Mouse (Mus musculus): ENCODE data around the gene Stk32c. TPM values are rescaled to one million over a fixed set of nuclear protein-coding genes. Genes with fewer than 3 reads are reported as not detected.

Stk32c gene
- total RNA-seq, 1 experiment: 0.89 TPM

DNA sequence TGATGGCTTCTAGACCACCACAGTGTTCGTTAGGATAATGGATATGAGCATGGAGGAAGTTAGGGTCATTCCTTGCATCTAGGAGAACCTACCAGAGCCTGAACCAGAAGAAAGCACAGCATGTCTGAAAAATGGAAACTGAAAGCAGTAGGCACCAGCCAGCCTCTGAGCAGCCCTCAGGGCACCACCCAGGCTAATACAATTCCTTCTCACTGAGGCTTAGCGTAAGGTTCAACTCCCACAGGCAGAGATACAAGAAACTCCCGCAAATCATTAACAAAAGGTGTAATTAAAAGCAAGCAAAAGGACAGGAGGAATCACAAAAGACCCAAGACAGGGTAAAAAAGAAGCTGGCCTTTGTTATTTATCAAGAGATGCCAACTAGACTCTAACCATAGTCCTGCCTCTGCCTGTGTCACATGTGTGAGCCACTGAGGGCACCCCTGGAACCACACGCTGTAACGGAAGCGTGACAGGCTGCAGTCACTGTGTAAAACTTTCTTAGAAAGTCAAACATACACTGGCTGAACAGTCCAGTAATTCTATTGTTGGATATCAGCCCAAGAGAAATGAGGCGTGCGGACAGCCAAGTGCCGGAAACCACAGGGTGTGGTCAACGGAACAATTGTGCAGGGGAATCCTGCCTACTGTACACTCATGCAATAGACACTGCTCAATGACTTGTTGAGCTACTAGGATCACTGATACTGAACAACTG lies 56.6 kb downstream of the Stk32c start:
- no peaks in the 10 kb centered on the region for H3K36me3 ChIP-seq (ENCODE audit: control insufficient read depth, insufficient read depth, low read length, poor library complexity, severe bottlenecking)
- H3K9me3 ChIP-seq (ENCODE audit: control insufficient read depth, insufficient read depth, low read depth, low read length): no peaks in the 10 kb centered on the region
- H3K27ac ChIP-seq (ENCODE audit: insufficient read depth, low read depth, low read length, poor library complexity, severe bottlenecking): no peak overlapping the region
- no peak overlapping the region for H3K4me3 ChIP-seq (ENCODE audit: insufficient read depth in 1 of 2, low read depth in 1 of 2, low read length in 2 of 2, poor library complexity in 1 of 2, severe bottlenecking in 1 of 2)
- no peak overlapping the region for H3K9ac ChIP-seq (ENCODE audit: insufficient read depth, low read depth, low read length, poor library complexity, severe bottlenecking)
- in situ Hi-C loops (cut with MboI; ENCODE audit: low sequenced_read_pairs in 2 of 2, unreplicated experiment in 2 of 2): no loop called here
- DNase-seq (ENCODE audit: low read depth, low spot score): no peak
- H3K4me1 ChIP-seq (ENCODE audit: control insufficient read depth in 2 of 2, insufficient read depth in 2 of 2, low read length in 2 of 2, poor library complexity in 1 of 2): no peaks in the 10 kb centered on the region
- no peak for TF ChIP-seq CHD2 (IDR thresholded peaks at IDR 0.05; ENCODE audit: low read depth, low read length)
- no peak for TF ChIP-seq ZC3H11A (IDR thresholded peaks at IDR 0.05; ENCODE audit: borderline replicate concordance, low read depth, low read length)
- TF ChIP-seq HCFC1 (IDR thresholded peaks at IDR 0.05; ENCODE audit: borderline replicate concordance, insufficient read depth, low read length): no peak
- no peak for TF ChIP-seq ZNF384 (IDR thresholded peaks at IDR 0.05; ENCODE audit: low read depth, low read length)
- no peak for TF ChIP-seq MAFK (IDR thresholded peaks at IDR 0.05; ENCODE audit: insufficient read depth, low read depth, low read length)

DNA sequence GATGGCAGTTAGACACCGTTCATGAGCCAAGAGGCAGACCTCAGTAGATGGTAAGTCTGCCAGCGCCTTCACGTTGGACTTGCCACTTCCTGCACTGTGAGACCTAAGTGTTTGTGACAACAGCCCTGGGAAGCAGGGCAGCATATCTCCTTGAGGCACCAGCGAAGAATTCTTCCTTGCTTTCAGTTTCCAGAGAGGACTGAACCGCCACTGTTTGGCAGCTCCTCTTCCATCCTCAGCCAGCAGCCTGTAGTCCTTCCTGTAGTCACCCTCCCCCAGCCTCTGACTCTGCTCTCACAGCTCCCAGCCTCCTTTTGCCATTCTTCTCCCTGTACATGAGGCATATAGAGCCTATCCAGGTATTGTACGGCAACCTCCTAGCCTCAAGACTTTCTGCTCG lies 60.2 kb downstream of the Stk32c start:
- Histone ChIP-seq H3K36me3 (ENCODE audit: control insufficient read depth, insufficient read depth, low read length, poor library complexity, severe bottlenecking) (no peaks in the 10 kb centered on the region), H3K9ac (ENCODE audit: insufficient read depth, low read depth, low read length, poor library complexity, severe bottlenecking) (no peak overlapping the region), H3K9me3 (ENCODE audit: control insufficient read depth, insufficient read depth, low read depth, low read length) (no peaks in the 10 kb centered on the region), H3K27ac (ENCODE audit: insufficient read depth, low read depth, low read length, poor library complexity, severe bottlenecking) (no peak overlapping the region), H3K4me3 (ENCODE audit: insufficient read depth in 1 of 2, low read depth in 1 of 2, low read length in 2 of 2, poor library complexity in 1 of 2, severe bottlenecking in 1 of 2) (no peak overlapping the region), H3K4me1 (ENCODE audit: control insufficient read depth in 2 of 2, insufficient read depth in 2 of 2, low read length in 2 of 2, poor library complexity in 1 of 2) (no peaks in the 10 kb centered on the region)
- no peak for TF ChIP-seq CHD2 (IDR thresholded peaks at IDR 0.05; ENCODE audit: low read depth, low read length)
- TF ChIP-seq ZC3H11A (IDR thresholded peaks at IDR 0.05; ENCODE audit: borderline replicate concordance, low read depth, low read length): no peak
- TF ChIP-seq MAFK (IDR thresholded peaks at IDR 0.05; ENCODE audit: insufficient read depth, low read depth, low read length): no peak
- no peak for TF ChIP-seq HCFC1 (IDR thresholded peaks at IDR 0.05; ENCODE audit: borderline replicate concordance, insufficient read depth, low read length)
- TF ChIP-seq ZNF384 (IDR thresholded peaks at IDR 0.05; ENCODE audit: low read depth, low read length): no peak
- no peak for DNase-seq (ENCODE audit: low read depth, low spot score)
- in situ Hi-C loops (cut with MboI; ENCODE audit: low sequenced_read_pairs in 2 of 2, unreplicated experiment in 2 of 2): no loop called here

DNA sequence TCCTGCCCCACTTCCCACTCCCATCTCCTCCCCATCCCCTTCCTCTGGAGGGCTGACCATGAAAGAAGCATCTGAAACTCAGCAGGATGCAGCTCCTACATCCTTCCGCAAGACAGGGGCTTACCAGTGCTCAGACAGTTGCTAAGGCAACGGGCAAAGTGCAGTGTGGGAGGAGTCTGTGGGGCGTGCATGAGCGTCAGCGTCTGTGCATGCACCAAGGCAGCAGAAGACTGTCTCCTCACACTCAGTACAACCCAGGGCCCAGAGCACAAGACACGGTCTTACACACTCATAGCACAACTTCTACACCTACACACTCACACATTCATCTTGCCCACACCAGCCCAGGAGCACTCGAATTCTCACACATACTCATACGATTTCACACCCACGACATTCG lies 62.0 kb downstream of the Stk32c start:
- H3K4me1 ChIP-seq (ENCODE audit: control insufficient read depth in 2 of 2, insufficient read depth in 2 of 2, low read length in 2 of 2, poor library complexity in 1 of 2): no peaks in the 10 kb centered on the region
- H3K9me3 ChIP-seq (ENCODE audit: control insufficient read depth, insufficient read depth, low read depth, low read length): no peaks in the 10 kb centered on the region
- no peak overlapping the region; the same call in 1 of the 2 replicates for H3K27ac ChIP-seq (ENCODE audit: insufficient read depth, low read depth, low read length, poor library complexity, severe bottlenecking)
- in situ Hi-C loops (cut with MboI; ENCODE audit: low sequenced_read_pairs in 2 of 2, unreplicated experiment in 2 of 2): no loop called here
- TF ChIP-seq CHD2 (IDR thresholded peaks at IDR 0.05; ENCODE audit: low read depth, low read length): no peak
- no peak overlapping the region for H3K9ac ChIP-seq (ENCODE audit: insufficient read depth, low read depth, low read length, poor library complexity, severe bottlenecking)
- no peak for DNase-seq (ENCODE audit: low read depth, low spot score)
- H3K4me3 ChIP-seq (ENCODE audit: insufficient read depth in 1 of 2, low read depth in 1 of 2, low read length in 2 of 2, poor library complexity in 1 of 2, severe bottlenecking in 1 of 2): no peak overlapping the region
- no peaks in the 10 kb centered on the region for H3K36me3 ChIP-seq (ENCODE audit: control insufficient read depth, insufficient read depth, low read length, poor library complexity, severe bottlenecking)

DNA sequence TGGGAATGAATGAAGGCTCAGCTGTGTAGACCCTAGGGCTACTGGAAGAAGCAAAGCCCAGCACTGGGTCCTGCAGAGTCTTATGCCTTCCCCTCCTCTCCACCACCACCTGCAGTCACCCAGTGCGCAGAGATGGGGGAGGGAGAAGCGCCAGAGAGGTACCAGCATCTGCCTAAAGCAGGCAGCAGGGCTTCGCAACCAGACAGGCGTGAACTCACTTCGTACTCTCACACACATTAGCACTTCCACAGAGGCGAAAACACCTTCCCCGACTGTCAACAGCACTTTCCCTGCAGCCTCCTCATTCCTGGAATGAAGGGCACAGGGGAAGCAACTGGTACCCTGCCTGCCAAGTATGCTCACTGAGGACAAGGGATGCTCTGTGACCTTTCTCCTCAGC lies 63.7 kb downstream of the Stk32c start:
- H3K4me1 ChIP-seq (ENCODE audit: control insufficient read depth in 2 of 2, insufficient read depth in 2 of 2, low read length in 2 of 2, poor library complexity in 1 of 2): no peaks in the 10 kb centered on the region
- H3K9ac ChIP-seq (ENCODE audit: insufficient read depth, low read depth, low read length, poor library complexity, severe bottlenecking): no peak overlapping the region
- no peaks in the 10 kb centered on the region for H3K36me3 ChIP-seq (ENCODE audit: control insufficient read depth, insufficient read depth, low read length, poor library complexity, severe bottlenecking)
- TF ChIP-seq ZC3H11A (IDR thresholded peaks at IDR 0.05; ENCODE audit: borderline replicate concordance, low read depth, low read length) (no peak), CHD2 (IDR thresholded peaks at IDR 0.05; ENCODE audit: low read depth, low read length) (no peak), MAFK (IDR thresholded peaks at IDR 0.05; ENCODE audit: insufficient read depth, low read depth, low read length) (no peak), ZNF384 (IDR thresholded peaks at IDR 0.05; ENCODE audit: low read depth, low read length) (no peak), HCFC1 (IDR thresholded peaks at IDR 0.05; ENCODE audit: borderline replicate concordance, insufficient read depth, low read length) (no peak)
- in situ Hi-C loops (cut with MboI; ENCODE audit: low sequenced_read_pairs in 2 of 2, unreplicated experiment in 2 of 2): no loop called here
- DNase-seq (ENCODE audit: low read depth, low spot score): no peak
- H3K27ac ChIP-seq (ENCODE audit: insufficient read depth, low read depth, low read length, poor library complexity, severe bottlenecking): no peak overlapping the region
- no peak overlapping the region for H3K4me3 ChIP-seq (ENCODE audit: insufficient read depth in 1 of 2, low read depth in 1 of 2, low read length in 2 of 2, poor library complexity in 1 of 2, severe bottlenecking in 1 of 2)
- H3K9me3 ChIP-seq (ENCODE audit: control insufficient read depth, insufficient read depth, low read depth, low read length): no peaks in the 10 kb centered on the region

DNA sequence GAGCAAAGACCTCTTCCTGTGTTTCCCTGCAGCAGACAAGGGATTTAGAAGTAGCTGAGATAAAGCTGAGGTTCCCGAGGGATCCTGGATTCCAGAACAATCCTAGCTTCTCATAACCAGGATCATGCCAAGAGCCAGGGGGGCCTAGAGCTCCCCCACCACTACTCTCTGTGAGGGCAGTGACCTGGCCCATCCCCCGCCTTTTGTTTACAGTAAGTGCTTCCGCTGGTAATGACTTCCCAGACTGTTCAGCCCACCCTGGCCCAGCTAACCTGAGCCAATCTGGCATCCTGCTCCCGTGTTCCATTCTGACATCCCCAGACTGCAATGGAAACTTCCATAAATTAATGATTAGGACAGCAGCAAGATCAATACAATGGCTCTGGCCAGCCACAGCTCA lies 65.7 kb downstream of the Stk32c start:
- Histone ChIP-seq H3K27ac (ENCODE audit: insufficient read depth, low read depth, low read length, poor library complexity, severe bottlenecking) (no peak overlapping the region), H3K36me3 (ENCODE audit: control insufficient read depth, insufficient read depth, low read length, poor library complexity, severe bottlenecking) (no peaks in the 10 kb centered on the region), H3K9me3 (ENCODE audit: control insufficient read depth, insufficient read depth, low read depth, low read length) (no peaks in the 10 kb centered on the region), H3K4me1 (ENCODE audit: control insufficient read depth in 2 of 2, insufficient read depth in 2 of 2, low read length in 2 of 2, poor library complexity in 1 of 2) (no peaks in the 10 kb centered on the region), H3K4me3 (ENCODE audit: insufficient read depth in 1 of 2, low read depth in 1 of 2, low read length in 2 of 2, poor library complexity in 1 of 2, severe bottlenecking in 1 of 2) (no peak overlapping the region), H3K9ac (ENCODE audit: insufficient read depth, low read depth, low read length, poor library complexity, severe bottlenecking) (no peak overlapping the region)
- no peak for TF ChIP-seq HCFC1 (IDR thresholded peaks at IDR 0.05; ENCODE audit: borderline replicate concordance, insufficient read depth, low read length)
- TF ChIP-seq CHD2 (IDR thresholded peaks at IDR 0.05; ENCODE audit: low read depth, low read length): no peak
- no peak for TF ChIP-seq ZNF384 (IDR thresholded peaks at IDR 0.05; ENCODE audit: low read depth, low read length)
- TF ChIP-seq MAFK (IDR thresholded peaks at IDR 0.05; ENCODE audit: insufficient read depth, low read depth, low read length): no peak
- no peak for TF ChIP-seq ZC3H11A (IDR thresholded peaks at IDR 0.05; ENCODE audit: borderline replicate concordance, low read depth, low read length)
- no peak for DNase-seq (ENCODE audit: low read depth, low spot score)
- in situ Hi-C loops (cut with MboI; ENCODE audit: low sequenced_read_pairs in 2 of 2, unreplicated experiment in 2 of 2): no loop called here

All from ES-E14 (cell line).